Mouse (Mus musculus) left cerebral cortex, adult 18-20 months (tissue): ENCODE results near the gene Lrmda. TPM values are rescaled to one million over a fixed set of nuclear protein-coding genes. Genes with fewer than 3 reads are reported as not detected.

Experiments used
- DNase-seq, 2 experiments: peaks; one replicate each; pipeline ENCODE4 v3.0.0; 2021 to 2022; ENCODE audit warnings: low spot score in 2 of 2, mixed read lengths in 1 of 2
- total RNA-seq, 2 experiments: library from RNA; stranded (reverse); gene quantifications; 2 replicates each; pipeline ENCODE4 v1.2.3; 2021

Lrmda gene
- total RNA-seq, 2 experiments from 2014 or later, result 1.4 to 1.7 TPM

DNA sequence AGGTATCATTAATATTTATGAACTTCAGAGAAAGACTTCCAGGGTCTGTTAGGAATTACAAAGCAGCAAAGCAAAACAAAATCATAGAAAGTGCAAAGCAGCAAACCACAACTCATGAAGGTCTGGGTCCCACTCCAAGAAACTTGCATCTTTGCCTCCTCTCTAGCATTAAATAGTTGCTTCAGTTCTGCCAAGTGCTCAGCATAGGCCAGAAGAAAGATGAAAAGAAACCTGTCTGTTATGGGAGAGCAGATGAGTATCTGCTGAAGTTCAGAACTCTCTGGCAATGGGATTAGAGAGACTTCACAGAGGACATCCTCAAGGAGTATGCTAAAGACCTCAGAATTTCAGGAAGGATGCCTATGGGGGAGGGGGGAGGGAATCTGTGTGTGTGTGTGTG lies 901.6 kb downstream of the Lrmda start:
- DNase-seq, result no peak

DNA sequence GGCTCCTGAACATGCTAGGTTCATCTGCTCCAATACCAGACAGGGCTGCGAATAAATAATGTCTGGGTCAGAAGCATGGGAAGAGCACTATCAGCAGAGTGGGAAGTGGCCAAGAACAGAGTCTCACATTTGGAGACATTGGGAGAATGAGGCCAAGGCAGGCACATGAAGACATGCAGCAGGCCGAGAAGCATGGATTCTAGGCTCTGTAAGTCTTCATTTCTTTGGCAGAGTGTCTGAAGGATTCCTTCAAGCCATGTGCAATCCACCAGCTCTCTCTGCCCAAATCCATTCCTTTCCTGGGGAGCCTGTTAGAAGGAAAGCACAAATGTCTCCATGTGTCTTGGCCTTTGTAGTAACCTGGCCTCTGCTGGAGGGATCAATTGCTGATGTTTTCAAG lies 902.3 kb downstream of the Lrmda start:
- no peak for DNase-seq

DNA sequence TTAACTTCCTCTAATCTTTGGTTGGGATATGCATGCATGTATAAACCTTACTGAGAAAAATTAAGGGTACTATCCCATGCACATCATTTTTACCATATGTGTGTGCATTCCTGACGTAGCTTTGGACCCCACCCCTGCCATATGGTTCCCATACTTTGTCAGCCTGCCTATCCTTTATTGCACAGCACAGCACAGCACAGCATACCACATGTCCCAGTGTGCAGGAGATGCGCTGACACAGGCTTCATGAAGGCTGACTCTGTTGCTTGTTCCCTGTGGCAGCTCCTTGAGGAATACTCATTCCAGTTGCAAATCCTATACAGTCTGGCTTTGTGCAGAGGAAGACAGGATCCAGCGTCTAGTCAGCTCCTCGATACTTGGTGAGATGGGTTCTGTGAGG lies 903.1 kb downstream of the Lrmda start:
- no peak for DNase-seq

DNA sequence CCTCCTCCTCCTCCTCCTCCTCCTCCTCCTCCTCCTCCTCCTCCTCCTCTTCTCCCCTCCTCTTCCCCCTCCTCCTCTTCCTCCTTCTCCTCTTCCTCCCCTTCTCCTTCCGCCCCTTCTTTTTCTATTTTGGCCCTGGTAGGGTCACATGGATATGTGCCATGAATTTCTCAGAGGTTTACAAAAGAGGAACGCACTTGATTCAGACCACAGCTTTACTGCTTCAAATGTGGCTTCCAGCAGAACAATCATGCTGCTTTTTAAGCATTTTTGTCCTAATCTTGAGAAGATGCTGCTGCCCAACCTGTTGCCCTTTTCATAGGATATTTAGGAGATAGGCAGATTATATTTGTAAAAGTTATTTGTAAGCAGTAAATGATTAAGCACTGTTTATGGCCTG lies 903.7 kb downstream of the Lrmda start:
- no peak for DNase-seq

DNA sequence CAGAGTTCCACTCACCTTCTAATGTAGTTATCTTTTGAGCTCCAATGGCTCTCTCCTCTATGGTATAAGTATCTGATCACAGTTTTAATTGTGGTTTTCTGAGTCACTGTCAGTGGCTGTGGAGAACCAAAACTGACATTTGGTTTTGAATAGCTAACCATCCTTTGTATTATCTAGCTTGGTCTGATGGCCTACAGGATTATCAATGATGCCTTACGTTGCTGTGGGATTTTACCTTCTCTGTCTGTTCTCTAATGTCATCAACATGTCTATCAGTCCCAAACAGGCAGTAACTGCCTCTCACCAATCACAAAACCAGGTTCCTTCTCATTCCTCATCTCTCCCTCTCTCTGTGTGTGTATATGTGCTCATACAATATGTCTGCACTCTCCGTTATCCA lies 908.8 kb downstream of the Lrmda start:
- DNase-seq, result no peak

DNA sequence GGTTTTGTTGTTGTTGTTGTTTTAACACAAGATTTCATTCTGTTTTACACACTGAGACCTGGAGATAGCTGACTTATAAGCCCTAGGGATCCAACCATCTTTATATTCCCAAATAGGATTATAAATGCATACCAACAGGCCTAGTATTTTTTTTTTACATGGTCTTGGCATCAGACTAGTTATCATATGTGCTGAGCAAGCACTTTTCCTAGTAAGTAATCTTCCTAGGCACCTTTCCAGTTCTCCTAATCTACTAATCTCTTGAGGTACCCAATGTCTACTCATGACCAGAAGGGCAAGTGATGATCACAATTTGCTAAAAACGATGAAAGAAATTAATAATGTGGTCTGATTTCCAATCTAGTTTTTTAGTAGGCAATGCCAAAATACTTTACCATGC lies 909.2 kb downstream of the Lrmda start:
- no peak for DNase-seq

DNA sequence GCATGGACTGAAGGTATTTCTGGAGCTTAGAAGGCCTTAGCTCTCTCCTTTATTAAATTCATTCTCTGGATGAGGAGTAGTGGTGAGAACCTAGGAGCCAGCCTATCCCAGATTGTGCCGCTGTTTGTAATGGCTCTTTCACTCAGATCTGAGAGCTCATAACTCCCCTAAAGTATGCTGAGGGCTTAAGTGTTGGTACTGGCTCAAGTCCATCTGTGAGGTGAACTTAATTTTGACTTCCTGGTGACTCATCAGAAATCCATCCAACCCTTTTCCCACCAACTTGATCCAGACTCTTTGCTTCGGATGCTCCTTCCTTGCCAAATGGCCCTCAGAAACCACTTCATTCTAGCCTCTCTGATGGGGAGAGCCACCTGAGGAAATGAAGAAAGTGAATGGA lies 910.1 kb downstream of the Lrmda start:
- DNase-seq, result no peak

DNA sequence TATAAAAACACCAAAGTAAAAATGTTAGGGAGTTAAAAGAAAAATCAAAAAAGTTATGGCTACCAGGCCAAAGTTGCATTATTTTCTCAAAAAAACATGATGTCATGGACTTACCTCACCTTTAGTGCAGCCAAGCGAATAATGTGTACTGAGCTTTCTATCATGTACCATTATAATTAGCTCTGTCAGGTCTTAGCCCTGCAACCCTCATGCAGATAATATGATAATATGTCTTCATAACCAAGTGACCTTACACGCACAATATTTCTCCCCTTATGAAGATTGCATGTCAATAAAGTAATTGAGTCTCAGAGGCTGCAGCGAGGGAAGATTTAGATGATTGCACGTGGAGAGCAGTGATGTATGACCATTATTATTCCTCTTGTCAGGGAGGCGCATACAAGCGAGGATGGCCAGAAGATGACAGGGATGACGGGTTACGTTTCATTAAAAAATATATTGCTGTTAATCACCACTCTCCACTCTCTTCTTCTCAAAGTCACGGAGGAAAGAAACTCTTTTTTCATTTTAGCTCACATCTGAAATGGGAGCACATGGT lies 911.1 kb downstream of the Lrmda start:
- DNase-seq, result no peak

DNA sequence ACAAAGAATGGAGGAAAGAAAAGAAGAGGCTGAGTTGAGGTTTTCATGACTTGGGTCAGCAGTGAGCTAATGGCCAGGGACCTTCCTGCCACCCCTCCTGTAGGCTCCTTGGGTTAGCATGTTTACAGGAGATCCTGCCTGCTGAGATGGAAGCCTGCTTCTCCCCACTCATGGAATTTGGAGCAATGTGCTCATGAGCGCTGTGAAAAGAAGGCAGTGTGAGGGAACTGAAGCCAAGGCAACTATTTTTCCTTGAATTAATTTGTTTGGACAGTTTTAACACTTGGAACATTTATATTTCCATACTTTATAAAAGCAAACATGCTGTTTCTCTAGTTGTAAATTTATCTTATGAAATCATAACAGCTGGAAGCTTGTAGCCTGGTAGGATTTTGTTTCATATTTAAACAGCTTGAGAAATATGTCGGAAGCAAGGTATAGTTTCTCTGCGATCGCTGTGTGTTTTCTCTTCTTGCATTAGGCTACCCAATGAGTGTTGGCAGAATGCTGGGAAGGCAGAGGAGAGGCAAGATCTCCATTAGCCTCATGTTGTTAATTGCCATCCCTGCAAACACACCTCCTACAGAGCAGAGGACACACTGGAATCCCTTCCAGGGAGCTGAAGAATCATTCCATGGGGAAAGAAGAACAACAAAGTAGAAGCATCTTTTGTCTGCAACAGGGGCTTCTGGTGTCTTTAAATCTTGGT lies 911.8 kb downstream of the Lrmda start:
- DNase-seq, result no peak

DNA sequence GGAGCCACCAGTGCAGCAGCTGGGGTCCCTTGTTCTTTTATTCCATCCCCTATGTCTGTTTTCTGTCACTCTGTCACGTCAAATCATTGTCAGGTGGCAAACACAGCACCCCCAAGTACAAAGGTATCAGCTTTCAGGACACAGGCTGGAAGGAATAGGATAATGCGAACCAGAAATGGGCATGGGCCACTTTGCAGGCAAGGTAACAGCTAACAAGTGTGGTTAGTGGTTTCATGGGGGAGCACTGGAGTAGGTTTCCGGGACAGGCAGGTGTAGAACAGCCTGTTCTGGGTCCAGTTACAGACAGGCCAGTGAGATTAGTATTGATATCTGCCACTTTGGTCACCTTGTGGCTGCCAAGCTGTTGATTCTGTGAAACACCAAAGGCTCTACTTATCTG lies 917.2 kb downstream of the Lrmda start:
- no peak for DNase-seq

DNA sequence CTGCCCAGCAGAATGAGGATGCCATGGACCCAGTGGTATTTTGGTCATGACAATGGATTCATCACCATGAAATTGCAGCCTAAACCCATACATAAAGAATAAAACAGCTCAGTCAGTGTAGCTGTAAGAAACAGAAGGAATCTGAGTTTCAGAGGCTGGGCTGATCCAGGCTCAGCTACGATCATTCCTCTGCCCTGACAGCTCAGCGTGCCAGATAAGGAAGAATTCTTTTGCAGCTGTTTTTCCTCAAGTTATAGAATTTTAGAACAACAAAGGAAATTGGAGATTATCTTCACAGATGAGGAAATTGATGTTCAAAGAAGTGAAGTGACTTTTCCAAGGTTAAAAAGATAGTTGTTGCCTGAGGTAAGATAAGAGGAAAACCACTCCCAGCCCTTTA lies 921.1 kb downstream of the Lrmda start:
- DNase-seq, result no peak

DNA sequence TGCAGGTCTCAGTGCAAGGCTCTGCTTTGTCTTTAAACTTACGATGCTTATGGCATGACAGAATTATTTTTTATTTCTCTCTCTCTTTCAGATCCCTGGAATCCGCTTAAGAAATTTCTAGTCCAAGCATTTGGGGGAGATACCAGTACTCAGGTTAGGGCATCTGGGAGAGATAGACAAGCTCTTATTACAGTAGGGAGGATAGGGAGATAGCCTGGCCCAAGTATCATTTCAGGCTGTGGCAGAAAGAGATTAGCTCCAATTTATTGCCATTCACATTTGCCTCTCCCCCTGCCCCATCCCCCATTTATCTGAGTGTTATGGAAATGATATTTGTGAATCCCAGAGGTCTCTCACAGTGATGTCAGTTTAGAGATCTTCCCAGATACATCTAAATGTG lies 923.1 kb downstream of the Lrmda start:
- DNase-seq, result no peak

DNA sequence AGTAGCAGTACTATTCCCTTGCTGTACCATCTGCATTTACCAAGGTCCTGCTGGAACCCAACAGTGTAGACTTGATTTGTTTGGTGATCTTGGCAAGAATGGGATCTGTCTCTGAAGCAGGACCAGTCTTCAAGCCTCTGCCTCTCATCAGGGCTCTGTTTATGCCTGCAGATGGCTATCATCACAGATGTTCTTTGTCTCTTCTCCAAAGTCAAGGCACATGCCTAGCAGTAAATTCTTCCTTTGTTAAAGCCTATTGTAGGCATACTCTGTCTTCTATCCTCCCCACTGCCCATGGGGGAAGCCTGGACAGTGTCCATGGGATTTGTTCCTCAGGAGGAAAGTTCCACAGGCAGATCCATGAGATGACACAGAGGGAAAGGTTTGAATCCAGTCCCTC lies 930.0 kb downstream of the Lrmda start:
- no peak for DNase-seq

DNA sequence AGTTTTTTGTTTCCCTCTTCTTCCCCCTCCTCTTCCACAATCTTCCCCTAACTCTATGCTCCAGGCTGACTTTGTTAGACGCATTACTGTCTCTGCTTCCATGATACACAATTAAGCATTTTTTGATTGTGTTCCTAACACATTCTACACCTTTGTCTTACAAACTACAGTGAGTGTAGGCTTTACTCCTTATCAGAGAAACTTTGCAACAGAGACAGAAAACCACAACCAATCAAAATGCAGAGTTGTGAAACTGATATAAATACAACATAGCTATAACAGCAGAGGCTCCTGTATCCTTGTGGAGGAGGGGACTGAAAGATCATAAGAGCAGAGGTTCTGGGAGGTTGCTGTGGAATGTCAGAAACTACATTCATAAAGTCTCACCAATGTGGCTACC lies 933.5 kb downstream of the Lrmda start:
- no peak for DNase-seq

DNA sequence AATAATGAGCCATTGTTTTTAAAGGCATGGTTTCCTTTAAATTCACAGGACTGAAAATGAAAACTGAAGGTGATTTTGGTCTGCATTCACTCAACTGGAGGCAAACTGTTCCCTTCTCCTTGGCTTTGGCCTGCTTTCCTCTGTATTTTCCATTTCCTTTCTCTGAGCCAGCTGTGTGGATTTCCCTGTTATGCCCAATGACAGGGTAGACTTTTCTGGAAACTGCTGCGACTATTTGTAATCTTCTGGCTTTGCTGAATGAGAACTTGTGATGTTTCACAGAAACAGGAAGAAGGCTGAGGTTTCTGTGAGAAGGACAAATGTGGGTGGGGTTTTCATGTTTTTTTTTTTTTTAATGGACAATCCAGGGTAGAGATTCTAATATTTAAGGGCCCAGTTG lies 940.7 kb downstream of the Lrmda start:
- DNase-seq, result no peak

DNA sequence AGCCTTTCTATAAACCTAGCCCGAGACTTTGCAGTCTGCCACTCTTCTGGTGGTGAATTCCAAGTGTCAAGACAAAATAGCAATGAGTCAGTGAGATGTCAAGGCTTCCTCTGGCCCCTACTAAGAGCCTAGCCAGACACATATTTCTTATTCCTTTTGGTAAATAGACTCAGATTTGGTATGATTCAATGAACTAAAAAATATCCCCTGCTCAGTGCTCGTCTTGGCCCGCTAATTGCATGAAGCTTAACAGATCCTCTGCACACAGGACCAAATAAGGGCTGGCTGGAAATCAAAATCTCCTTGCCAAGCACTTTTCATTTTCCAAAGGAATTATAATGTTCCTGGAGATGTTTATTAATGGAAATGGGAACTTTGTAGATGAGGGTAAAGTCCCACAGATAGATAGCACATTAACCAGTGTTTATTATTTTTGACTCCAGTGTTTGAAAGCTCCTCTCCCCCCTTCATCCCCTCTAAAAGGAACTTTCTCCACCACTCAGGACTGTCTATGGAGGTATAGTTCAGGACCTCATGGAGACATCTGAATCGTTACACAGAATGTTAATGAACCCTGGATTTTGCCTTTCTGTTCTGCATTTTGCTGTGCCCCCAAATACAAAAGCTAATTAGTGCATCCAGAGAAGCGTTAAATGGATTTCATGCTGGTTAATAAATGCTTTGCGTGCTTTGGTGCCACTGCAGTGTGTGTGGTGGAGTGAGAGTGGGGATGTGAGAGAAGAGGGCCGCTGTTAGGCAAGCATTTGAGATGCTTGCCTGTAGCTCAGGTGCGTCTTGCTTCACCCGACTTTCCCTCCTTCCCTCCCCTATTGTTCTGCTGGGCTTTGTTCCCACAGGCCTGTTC lies 945.5 kb downstream of the Lrmda start:
- DNase-seq, result no peak

DNA sequence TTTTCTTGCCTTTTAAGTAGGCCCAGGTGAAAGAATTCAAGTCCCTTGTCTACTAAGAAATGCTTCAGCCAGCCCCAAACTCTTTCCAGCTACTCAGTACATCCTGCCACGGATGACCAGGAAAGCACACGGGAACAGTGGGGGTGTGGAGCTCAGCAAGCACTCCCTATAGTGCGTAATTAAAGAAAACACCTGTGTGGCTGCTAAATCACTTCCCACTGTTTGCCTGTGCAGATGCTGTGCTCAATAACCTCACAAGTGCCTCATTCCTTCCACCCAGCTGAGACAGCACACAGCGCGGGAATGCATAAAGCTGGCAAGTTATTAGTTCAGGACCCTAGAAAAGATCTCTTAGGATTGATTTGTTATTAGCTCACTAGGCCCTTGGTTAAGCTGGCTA lies 949.2 kb downstream of the Lrmda start:
- DNase-seq, result no peak

DNA sequence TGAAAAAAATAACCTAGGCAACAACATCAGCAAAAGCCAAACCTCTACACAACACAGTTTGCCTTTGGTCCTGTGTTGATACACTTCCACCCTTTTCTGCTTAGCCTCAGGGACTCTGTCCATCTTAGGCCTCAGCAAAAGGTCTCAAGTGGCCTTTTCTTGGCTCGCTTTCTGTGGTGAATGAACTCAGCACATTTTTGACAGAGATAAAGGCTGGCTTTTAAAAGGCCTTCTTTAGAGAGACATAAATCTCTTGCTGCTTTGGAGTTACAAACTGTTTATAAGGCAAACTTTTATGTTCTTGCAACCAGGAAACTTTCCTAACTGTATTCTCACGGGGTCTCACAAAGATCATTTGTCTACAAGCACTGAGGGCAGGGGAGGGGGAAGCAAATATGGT lies 967.2 kb downstream of the Lrmda start:
- no peak for DNase-seq

DNA sequence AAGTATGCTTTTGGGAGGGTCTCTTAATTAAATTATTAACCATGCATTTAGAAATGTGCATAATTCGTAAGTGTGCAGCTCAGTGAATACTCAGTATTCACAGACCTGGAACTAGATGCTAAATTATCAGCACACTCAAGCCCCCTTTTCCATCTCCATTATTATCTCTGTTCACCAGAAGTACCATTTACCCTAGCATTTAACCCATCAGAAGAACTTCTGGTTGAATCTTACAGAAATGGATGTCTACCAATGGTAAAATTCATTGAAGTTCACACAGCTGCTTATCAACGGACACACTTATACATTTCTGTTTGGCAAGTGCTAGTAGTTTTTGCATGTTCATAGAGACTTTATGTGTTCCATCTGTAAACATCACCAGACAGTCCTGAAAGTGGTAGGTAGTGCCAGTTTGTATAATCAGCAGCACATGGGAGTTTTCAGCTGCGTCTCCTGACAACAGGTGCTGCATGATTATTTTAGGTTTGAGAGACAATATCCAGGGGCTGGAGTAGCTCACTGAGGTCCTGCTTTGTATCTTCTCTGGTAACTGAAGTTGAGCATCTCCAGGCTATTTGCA lies 968.7 kb downstream of the Lrmda start:
- DNase-seq, result no peak

DNA sequence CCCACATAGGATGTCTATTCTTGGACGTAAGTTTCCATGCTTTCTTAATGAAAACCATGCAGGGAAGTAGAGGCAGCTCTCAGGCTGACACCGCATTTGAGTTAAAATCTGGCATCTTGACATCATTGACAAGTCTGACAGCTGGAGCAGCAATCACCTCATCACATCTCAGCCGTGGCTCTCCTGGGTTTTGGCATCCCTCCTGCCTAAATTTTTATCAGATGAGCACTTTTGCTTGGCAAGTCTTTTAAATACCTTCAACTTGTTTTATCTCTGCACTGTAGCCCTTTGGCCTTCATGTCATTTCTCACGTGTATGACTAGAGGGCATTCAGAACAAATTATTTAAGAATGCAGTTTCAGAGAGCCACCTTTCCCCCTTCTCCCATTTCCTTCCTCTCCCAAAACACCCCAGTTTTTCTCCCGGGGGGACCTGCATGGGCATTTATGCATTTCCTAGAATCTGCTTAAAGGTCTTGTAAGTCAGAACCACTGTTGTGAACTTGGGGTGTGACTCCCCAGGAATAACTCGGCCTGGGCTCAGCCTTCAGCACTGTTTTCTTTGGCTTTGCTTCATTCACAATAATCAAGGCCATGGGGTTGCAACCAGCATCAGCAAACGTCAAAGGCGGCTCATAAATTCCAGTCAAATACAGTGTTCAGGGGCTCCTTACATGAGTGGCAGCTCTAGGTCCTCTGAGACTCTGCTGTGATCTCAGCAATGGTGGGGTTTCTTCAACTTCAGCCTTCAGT lies 975.8 kb downstream of the Lrmda start:
- no peak for DNase-seq

DNA sequence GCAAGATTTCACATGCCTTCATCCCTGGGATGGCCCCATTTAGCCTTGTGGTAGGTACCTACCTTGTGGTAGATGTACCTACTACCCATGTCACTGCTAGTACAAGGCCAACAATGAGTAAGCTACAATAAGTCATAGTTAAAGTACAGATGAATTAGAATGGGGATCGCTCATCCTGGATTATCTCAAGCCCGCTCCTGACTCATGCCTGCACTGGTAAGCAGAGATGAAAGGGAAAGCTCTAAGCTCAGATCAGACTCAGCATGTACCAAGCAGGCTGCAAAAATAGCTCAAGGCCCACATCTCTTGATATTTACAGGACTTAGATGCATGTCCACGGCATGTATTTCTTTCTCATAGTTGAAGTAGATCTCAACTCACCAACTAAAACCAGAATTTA lies 979.4 kb downstream of the Lrmda start:
- DNase-seq, result no peak
